Mouse (Mus musculus) kidney, adult 18-20 months (tissue): ENCODE data around the gene Psmg3.

Experiments used
- DNase-seq: peaks from one replicate; pipeline ENCODE4 v3.0.0; 2021

Gene Psmg3

GRCm38 (mm10) chr5:139813963-139814381, 12.7 kb downstream of the Psmg3 start:
- DNase-seq = peak; percentile 88

DNA sequence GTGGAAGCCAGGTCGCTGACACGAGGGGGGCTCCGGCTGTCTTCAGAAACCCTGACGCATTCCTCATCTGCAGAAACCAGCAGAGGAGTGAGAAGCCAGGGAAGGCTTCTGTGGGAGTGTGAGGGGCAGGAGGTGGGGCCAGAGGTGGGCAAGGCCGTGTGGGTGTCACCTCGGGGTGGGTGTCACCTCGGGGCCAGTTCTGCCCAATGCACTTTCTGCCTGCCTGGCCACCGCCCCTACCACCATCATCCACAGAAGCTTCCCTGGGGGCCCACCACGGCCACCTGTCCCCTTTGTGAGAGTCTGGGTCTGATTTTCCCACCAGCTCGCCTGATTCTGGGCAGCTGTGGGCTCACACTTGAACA, 13.6 kb downstream of the Psmg3 start:
- peak; percentile 23 for DNase-seq

GRCm38 (mm10) chr5:139812398-139813125, 14.1 kb downstream of the Psmg3 start:
- no peak for DNase-seq

- peak; percentile 51 for DNase-seq
Observed at GRCm38 (mm10) chr5:139811677-139812397, 14.8 kb downstream of the Psmg3 start.

DNA sequence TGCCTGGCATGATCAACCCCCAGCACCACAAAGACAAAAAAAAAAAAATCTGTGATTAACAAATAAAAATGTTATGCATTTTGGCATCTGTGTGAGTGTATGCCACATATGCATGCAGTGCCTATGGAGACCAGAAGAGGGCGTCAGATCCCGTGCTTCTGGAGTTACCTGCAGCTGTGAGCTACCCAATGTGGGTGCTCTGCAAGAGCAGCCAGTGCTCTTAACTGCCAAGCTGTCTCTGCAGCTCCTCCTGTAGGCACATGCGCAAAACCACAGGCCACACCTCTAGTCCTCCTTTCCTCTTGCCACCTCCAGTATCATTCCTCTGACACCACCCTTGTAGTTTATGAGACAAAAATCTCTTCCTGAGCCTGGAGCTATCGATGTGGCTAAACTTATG, 17.3 kb downstream of the Psmg3 start:
- DNase-seq = no peak

- no peak for DNase-seq
Observed at GRCm38 (mm10) chr5:139805924-139806323, 20.8 kb downstream of the Psmg3 start.

DNA sequence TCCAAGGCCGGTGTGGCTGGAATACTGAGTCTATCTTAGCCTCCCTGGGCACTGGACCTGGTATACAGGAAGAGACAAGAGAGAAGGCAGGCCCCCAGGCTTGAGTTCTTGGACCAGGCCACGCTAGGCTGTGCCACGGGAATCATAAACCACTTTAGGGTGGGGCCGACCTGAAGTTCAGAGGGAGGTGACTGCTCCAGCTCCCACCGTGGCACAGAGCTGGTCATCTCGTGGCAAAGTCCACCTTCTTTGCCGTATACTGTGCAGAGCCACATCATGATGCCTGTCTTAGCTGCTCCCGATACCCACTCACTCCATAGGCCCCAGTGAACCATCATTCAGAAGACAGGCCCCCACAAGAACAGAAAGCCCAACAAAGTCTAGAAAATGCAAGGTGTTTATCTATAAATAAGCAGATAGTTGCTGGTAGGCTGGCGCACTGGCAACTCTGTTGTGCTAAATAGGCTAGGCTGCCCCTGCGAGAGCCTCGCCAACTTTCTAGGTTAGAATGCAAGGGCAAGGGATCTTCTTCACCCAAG, 22.0 kb downstream of the Psmg3 start:
- DNase-seq = no peak

DNA sequence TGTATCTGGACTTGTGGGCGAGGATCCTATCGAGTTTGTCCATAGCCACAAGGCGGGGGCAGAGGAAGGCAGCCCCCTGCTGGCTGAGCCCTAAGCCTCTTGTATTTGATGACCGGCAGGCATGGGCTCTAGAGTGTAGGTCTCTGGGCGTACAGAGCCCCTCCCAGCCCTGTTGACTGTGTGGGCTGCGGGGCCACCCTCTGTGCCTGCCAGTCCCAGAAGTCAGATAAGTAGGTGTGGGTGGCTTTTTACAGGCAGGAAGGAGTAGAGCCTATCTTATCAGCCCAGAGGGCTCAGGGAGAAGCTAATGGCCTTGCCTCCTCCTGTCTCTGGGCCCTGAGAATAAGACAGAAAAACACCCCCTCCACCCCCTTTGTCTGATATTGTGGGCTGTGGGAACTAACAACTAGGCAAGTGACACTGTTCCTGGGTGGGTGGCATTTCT, 22.6 kb downstream of the Psmg3 start:
- DNase-seq = no peak

DNA sequence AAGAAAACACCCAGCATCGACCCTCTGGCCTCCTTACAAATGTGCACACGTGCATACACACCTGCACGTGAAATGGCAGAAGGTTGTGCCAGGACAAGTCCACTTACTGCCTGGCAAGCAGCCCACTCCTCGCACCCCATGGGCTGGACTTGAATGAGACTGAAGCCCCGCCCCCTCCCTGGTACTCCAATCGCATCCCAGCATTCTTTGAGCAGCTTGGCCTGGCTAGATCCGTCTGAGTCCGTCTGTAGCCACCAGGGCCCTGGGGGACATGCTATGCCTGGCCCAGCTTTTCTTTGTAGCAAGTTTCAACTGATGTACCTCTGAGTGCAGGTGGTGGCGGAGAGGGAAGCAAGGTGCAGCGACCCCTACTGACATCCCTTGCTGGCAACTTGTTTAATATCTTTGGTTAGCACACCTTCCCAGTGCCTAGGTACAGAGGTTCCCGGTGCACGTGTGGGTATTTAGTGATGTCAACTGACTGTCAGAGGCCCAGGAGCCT, 23.0 kb downstream of the Psmg3 start:
- DNase-seq = peak; percentile 83

- no peak for DNase-seq
Observed at GRCm38 (mm10) chr5:139803165-139803564, 23.5 kb downstream of the Psmg3 start.

GRCm38 (mm10) chr5:139801880-139802279, 24.8 kb downstream of the Psmg3 start:
- DNase-seq = no peak

- no peak for DNase-seq
Observed at GRCm38 (mm10) chr5:139801231-139801630, 25.5 kb downstream of the Psmg3 start.

- DNase-seq = no peak
Observed at GRCm38 (mm10) chr5:139799801-139800590, 26.7 kb downstream of the Psmg3 start.

DNA sequence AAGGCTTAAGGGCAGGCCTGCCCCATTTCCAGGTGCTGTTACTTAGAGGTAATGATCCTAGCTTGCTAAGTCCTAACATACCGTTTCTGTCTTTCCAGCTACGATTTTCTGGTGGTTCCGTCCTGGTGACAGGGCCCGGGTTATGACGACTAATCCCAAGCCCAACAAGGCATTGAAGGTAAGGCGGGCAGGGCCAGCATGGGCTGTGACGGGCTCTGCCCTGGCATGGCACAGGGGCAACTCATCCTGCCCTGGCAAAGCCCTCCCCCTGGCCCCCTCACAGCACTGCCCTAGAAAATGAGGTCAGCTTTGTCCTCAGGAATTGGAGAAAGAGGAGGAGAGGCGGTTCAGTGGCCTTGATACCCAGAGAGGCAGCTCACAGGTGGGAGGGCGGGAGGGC, 27.6 kb downstream of the Psmg3 start:
- DNase-seq = no peak

DNA sequence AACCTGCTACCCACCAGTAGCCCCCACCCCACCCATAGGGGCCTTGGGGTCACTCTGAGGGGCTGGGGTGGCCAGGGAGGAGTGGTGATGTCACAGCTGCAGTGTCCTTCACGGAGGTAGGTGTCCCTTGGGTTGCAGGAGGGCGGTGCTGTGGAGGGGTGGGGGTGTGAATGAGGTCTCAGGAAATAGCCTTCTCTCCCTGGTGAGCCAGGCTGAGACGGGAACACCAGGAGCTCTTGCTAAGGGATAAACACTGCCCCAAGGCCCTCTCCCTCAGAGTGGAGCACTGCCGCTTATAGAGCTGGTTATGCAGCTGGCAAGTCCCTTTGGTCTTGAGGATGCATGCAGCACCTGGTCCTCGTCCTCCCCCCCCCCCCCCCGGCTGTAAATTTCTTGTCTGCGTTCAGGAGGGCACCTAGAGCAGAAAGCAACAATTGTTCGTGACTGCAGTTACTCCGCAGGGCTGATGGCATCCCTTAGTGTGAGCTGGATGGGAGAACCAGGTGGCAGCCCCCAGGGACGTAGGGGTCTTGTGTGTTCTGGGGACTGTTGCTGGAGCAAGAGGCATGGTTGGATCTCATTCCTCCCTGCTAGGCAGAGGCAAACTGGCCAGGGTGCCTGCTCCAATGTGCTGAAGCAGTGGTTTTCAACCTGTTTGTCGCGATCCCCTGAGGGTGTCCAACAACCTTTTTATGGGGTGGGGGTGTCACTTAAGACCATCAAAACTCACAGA, 28.4 kb downstream of the Psmg3 start:
- DNase-seq = no peak

DNA sequence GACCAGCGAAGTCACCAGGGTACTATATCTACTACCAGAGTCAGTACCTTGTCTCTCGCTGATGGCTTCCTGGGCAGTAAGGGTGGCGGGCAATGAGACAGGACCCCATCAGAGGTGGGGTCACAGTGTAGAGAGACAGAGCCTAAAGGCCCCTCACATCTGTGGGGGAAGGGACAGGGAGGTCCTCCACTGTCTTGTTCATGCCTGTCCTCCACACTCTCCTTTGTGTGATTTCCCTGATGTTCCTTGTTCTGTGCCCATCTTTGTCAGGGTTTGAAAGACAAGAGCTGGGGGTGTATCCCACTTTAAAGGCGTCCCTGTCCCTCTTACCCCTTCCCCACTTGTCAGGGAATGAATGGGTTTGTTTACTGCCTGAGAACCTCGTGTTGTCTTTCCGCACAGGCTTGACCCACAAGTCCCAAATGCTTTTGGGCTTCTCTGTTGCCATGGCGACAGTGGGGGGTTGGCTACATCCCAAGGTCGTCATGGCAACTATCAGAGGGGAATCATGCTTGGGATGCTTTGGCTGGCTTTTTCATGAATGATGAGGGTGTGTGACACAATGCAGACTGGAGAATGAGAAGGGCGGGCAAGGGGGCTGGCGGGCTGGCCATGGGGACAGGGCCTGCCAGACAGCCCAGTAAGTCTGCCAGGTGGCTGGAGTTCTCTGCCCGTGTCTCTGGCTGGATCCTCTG, 29.1 kb downstream of the Psmg3 start:
- peak; percentile 91 for DNase-seq

DNA sequence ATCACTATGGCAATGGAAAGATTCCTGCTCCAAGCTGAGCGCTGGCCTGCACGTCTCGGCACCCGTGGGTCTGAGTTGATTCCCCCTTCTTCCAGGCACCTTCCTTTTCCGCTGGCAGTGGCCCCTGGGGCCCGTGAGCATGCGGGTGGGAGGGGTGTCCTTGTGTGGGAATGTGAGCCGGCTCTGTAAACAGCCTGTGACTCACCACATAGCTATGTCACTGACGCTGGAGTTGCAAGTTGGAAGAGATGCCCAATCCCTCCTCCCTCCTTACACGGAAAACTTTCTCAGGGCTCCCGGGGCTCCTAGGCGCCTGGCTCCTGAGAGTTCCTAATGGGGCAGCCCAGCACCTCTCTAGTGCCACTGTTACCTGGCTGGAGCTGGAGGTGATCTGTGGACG, 29.8 kb downstream of the Psmg3 start:
- peak; percentile 87 for DNase-seq

- DNase-seq = peak; percentile 13
Observed at GRCm38 (mm10) chr5:139796001-139796620, 30.6 kb downstream of the Psmg3 start.

DNA sequence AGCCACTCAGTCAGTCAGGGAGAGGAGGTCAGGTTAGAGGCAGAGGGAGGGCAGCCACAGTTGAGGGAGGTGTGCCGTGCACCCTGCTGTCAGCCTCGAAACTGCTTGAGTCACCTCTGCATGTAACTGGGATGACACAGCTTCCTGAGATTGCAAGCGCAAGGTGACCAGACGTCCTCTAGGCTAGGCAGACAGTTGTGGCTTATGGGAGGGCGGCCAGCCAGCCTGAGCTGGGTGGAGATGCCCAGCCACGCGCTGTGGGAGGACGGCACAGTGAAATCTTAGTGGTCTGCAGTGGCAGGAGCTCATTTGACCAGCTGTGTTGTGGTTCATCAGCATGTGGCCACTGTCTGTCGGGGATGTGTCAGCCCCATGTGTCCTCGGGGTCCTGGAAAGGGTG, 31.7 kb downstream of the Psmg3 start:
- DNase-seq = peak; percentile 32

DNA sequence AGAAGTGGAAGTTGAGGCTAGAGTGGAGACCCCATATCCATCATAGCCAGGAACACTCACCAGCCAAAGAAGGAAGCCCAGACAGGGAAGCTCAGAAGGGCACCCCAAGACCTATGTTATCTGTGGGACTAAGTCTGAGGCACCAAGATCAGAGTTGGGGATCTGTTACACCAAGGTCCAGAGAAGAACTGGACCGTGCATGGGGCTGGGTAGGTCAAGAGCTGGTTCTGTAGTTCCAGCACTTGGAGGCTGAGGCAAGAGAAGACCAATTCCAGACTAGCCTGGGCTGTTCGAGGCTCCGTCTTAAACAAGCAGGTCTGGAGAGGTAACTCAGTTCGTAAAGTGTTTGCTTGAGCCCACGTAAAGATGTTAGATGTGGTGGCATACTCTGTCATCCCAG, 32.5 kb downstream of the Psmg3 start:
- peak; percentile 15 for DNase-seq
